Mouse (Mus musculus) frontal cortex, adult 2 months (tissue): Measurements from ENCODE around the gene Larp4b. TPM values are rescaled to one million over a fixed set of nuclear protein-coding genes. Genes with fewer than 3 reads are reported as not detected.

ENCODE experiments used
- DNase-seq, 2 experiments: peaks; one replicate each; pipeline ENCODE4 v3.0.0; 2022; ENCODE audit warnings: low spot score in 1 of 2; ENCODE audit errors: extremely low spot score in 1 of 2
- polyA plus RNA-seq: library from polyadenylated mRNA; depleted of rRNA; stranded (reverse); fragments of >200 nt; gene quantifications from 2 replicates; pipeline ENCODE4 v1.2.3, GENCODE M21; 2012

Gene Larp4b
- polyA plus RNA-seq, 1 experiment, result 34.2 TPM

DNA sequence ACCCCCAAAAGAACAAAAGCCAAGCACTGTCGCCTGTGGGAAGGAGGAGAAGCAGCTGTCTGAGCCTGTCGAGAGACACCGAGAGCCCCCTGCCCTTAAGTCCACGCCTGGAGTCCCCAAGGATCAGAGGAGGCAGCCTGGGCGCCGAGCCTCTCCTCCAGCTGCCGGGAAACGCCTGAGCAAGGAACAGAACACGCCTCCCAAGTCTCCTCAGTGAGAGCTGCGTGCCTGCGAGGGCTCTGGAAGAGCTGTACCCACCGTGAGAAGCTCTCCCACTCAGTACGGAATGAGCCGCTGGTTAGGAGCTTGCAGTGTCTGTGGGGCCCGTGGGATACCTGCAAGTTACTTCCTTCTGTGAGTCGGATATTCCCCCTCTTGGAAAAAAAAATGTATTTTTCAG, 77.0 kb downstream of the Larp4b start:
- peak in 1 of 2 experiments; percentile 30 for DNase-seq

- no peak for DNase-seq
Observed at GRCm38 (mm10) chr13:9173414-9173813, 79.7 kb downstream of the Larp4b start.

GRCm38 (mm10) chr13:9175171-9175570, 81.5 kb downstream of the Larp4b start:
- DNase-seq, result no peak

GRCm38 (mm10) chr13:9178270-9178669, 84.6 kb downstream of the Larp4b start:
- no peak for DNase-seq

DNA sequence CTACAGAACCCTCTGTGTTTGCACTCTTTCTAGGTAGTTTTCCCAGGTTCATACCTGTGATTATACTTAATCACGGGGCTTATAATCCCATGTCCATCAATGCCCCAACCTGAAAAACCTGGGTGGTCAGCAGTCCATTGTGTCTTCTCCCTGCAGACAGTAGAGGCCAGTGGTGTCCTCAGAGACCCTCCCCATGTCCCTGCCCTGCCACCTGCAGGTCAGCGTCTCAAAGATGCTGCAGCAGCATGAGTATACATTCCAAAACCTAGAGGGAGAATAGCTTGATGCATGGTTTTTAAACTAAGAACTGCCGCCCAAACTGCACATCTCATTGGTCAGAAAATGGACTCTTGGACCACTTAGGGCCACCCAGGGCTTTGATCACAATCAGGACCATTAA, 85.0 kb downstream of the Larp4b start:
- no peak for DNase-seq

DNA sequence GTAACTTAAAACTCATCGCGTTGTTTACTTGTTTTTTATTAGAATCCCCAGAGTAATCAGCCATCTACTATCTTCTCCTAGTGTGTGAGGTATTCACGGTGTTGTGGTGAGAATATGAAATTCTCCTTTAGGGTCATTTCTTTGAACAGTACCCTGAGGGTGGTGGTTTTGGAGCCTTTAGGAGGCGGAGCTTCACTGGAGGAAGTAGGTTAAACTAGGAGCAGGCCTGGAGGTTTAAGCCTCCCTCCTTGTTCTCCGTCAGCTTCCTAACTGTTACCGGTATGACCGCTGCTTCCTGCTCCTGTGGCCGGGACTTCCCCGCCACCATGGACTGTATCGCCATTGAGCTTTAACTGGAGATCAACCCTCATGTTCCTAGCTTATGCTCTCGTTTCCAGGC, 86.5 kb downstream of the Larp4b start:
- DNase-seq, result no peak

DNA sequence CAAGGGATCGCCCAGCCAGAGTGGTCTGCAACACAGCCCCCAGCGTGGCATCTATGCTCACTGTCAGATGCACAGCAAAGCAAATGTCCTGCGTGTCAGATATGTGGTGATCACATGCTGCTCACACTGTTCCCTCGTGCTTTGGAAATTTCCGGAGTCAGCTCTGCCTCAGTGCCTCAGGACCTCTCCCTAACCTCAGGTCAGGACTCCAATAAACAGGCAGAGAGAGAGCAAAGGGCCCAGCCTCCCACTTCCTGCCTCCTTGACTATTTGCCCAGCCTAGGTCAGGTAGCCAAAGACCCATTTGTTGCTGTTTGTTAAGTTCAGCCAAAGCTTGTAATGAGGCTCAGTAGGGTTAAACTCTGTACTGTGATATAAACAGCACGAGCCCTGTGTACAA, 87.4 kb downstream of the Larp4b start:
- no peak for DNase-seq

DNA sequence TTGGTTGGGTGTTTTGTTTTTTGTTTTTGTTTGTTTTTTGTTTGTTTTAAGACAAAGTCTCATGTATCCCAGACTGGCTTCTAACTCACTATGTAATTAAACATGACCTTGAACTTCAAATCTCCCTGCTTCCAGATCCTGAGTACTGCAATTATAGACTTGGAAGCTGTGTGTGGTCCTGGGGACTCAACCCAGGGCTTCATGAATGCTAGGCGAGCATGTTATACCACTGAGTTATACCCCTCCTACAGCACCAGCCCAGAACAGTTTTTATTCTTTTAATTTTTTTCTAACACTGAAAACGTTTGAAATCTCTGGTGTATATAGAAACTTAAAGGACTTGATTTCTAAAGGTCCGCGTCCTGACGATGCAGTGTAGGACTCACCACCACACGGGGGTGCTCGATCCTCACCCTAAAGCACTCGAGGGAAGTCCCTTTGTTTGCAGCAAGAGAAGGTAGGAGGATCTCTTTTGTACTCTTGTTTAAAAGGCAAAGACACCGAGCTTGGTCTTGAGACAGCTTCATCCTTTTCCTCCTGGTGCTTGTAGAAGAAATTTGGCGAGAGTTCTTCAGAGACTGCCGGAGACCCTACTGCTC, 88.1 kb downstream of the Larp4b start:
- DNase-seq, result peak; percentile 20 to 90

GRCm38 (mm10) chr13:9184281-9184680, 90.6 kb downstream of the Larp4b start:
- no peak for DNase-seq

DNA sequence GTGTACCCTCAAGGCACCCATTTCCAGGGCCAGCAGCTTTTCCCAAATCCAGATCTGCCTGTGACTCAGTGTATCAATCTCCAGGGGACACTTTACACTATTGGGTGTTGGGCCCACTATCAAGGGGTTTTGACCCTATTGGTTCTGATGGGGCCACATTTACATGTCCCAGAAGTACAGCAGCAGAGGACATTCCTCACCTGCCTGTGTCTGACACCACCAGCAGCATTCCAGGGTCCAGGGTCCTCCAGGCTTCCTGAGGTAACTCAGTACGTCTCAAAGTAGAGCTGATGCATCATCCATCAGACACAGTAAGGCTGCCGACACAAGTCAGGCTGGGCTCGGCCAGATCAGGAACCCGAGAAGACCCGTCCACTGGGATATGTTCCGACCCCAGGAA, 91.0 kb downstream of the Larp4b start:
- DNase-seq, result no peak

GRCm38 (mm10) chr13:9187156-9187555, 93.5 kb downstream of the Larp4b start:
- no peak for DNase-seq

GRCm38 (mm10) chr13:9187566-9188530, 94.2 kb downstream of the Larp4b start:
- no peak for DNase-seq

- DNase-seq, result no peak
Observed at GRCm38 (mm10) chr13:9189481-9189880, 95.8 kb downstream of the Larp4b start.

DNA sequence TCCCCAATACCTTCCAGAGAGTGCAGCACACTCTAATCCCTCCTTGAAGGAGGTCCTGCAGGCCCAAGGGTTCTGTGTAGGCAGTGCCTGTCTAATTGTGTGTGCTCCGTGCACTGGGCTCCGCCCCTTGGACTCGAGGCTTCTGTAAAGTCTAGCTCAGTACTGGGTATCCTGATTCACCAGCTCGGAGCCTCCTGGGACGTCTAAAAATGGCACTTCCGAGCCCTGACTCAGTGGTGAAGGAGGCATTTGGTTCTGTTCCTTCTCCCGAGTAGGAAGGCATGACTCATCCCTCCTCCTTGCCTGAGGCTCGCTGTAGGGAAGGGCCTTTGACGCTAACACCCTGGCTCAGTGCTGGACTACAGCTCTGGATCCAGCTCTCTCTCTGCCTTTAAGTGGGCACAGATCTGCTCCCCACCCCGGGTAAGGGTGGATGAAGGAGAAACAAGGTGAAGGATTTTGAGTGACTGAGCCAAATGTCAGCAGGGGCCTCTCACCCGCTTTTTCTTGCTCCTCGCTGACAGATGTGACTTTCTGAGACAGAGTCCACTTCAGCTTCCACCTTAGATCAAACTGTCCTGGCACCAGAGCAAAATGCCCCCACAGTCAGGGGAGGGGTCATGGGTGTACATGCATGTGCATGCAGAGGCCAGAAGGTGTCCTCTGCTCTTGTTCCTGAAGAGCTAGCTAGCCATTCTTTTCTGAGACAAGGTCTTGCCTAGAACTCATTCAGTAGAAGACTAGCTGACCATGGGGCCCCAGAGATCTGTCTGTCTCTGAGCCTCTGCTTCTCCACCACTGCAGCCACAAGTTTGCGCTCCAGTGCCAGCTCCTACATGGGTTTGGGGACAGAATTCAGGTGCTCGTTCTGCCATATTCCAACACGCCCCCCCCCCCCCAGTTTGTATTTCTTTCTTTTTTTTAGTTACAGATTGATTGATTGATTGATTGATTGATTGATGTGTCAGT, 97.8 kb downstream of the Larp4b start:
- DNase-seq, result peak; percentile 88 to 92

GRCm38 (mm10) chr13:9192797-9193330, 99.2 kb downstream of the Larp4b start:
- DNase-seq, result no peak

DNA sequence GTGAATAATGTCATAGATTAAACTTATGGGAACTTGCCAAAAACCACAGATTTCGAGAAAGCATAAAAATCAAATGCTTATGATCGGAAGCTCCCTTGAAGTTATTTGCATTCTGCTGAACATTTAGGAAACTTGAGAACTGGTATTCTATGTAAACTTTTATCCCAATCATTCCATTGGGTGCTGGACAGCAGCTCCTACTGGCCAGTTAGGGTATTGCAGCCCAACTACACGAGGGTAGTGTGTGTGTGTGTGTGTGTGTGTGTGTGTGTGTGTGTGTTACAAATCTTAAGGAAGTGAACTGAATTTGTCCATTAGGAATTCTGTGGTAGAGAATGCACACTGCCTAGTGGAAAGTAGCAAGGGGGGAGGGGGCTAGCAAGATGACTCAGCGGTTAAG, 101.0 kb downstream of the Larp4b start:
- no peak for DNase-seq

GRCm38 (mm10) chr13:9195565-9195964, 101.9 kb downstream of the Larp4b start:
- DNase-seq, result no peak

GRCm38 (mm10) chr13:9198106-9198505, 104.4 kb downstream of the Larp4b start:
- DNase-seq, result no peak

DNA sequence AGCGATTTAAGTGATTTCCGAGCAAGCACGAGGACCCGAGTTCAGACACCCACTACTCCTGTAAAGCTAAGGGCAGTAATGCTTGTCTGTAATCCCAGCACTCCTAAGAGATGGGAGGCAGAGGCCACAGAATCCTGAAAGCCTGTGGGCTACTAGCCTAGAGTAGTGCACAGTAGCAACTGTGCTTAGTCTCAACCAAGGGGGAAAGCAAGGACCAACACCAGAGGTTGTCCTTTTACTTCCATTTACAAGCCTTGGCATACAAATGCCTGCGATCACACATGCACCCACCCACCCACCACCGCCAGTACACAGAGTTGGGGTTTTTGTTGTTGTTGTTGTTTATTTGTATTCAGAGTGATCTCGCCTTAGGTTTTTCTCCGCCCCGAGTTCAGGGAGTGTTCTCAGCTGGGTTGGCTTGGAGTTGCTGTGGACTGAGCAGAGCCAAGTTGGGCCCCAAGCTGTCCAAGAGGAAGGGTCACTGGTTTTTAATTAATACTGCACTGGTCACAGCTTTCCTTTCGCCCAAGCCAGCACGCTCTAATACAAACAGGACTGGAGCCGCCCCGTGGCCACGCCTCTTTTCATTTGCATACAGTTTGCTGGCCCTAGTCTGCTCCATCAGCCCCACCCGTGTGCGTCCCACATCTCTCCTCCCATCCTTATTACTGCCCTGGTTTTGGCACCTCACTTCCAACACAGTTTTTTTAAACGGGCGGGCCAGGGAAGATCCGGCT, 105.2 kb downstream of the Larp4b start:
- DNase-seq, result no peak

DNA sequence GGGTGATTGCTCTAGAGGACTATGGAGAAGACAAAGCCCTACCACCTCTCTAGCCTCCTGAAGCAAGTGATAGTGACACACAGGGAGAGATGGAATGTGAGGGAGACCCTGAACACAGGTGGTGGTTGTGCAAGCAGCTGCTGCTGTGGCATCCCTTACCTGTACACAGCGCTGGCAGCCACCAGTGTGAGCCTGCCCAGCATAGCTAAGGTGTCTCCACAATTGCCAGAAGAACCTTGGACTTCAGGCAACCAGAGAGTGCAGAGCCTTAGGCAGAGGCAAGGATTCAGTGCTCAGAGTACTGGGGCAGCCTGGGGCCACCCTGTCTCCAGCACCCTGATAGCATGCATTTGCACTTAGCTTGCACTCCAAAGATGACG, 105.8 kb downstream of the Larp4b start:
- DNase-seq, result no peak
